Mouse (Mus musculus) neutrophil, adult 5-6 weeks (primary cell): Measurements from ENCODE around the gene Il12b. TPM values are rescaled to one million over a fixed set of nuclear protein-coding genes. Genes with fewer than 3 reads are reported as not detected.

Experiments
- ATAC-seq: fragments of 151-379, 151-347 bp; 2 replicates; pipeline ENCODE4 v1.8.0; 2017; ENCODE audit warnings: mild to moderate bottlenecking, moderate TSS enrichment; ENCODE audit not compliant: insufficient number of reproducible peaks, poor library complexity, low FRiP score, severe bottlenecking; ENCODE audit errors: extremely low read depth
- total RNA-seq: library from RNA; stranded (forward); fragments of 200-1000 nt; gene quantifications from 2 replicates; pipeline ENCODE4 v1.2.3, GENCODE M21; 2017

Gene Il12b
- total RNA-seq = not detected in 2 replicates

GRCm38 (mm10) chr11:44399763-44400162, at the start of gene Il12b:
Gene Il12b, plus strand, starts transcription at chr11:44400063.
- no peak for ATAC-seq

- ATAC-seq = no peak
Observed at GRCm38 (mm10) chr11:44354860-44355470, 44.9 kb upstream of the Il12b start.

- no peak for ATAC-seq
Observed at GRCm38 (mm10) chr11:44356171-44356570, 43.7 kb upstream of the Il12b start.

- no peak for ATAC-seq
Observed at GRCm38 (mm10) chr11:44364536-44364935, 35.3 kb upstream of the Il12b start.

- ATAC-seq = no peak
Observed at GRCm38 (mm10) chr11:44367711-44368110, 32.2 kb upstream of the Il12b start.

GRCm38 (mm10) chr11:44372856-44373255, 27.0 kb upstream of the Il12b start:
- no peak for ATAC-seq

GRCm38 (mm10) chr11:44377879-44378278, 22.0 kb upstream of the Il12b start:
- ATAC-seq = no peak

GRCm38 (mm10) chr11:44380432-44381051, 19.3 kb upstream of the Il12b start:
- ATAC-seq = no peak

- ATAC-seq = no peak
Observed at GRCm38 (mm10) chr11:44382200-44382599, 17.7 kb upstream of the Il12b start.

GRCm38 (mm10) chr11:44387031-44387430, 12.8 kb upstream of the Il12b start:
- peak; percentile 56; the same call in 1 of the 2 replicates for ATAC-seq

GRCm38 (mm10) chr11:44389993-44390701, 9.7 kb upstream of the Il12b start:
- no peak for ATAC-seq

GRCm38 (mm10) chr11:44393101-44393810, 6.6 kb upstream of the Il12b start:
- no peak for ATAC-seq

GRCm38 (mm10) chr11:44395401-44395800, 4.5 kb upstream of the Il12b start:
- ATAC-seq = 0 out of 2 replicates have a peak, but pooled peaks have one; percentile 34

- ATAC-seq = no peak
Observed at GRCm38 (mm10) chr11:44397551-44397950, 2.3 kb upstream of the Il12b start.

- ATAC-seq = no peak
Observed at GRCm38 (mm10) chr11:44398356-44398755, 1.5 kb upstream of the Il12b start.

- peak; percentile 64 for ATAC-seq
Observed at GRCm38 (mm10) chr11:44398782-44399225, 1.1 kb upstream of the Il12b start.

- ATAC-seq = no peak
Observed at GRCm38 (mm10) chr11:44401635-44402548, 2.0 kb downstream of the Il12b start.

GRCm38 (mm10) chr11:44405113-44405512, 5.2 kb downstream of the Il12b start:
- no peak for ATAC-seq
